Mouse (Mus musculus) cerebellum, adult 2 months (tissue): ENCODE data around the gene Aff3.

Source experiments
- CTCF ChIP-seq: fragments of 200-500 bp; IDR thresholded peaks from 2 replicates; pipeline ENCODE4 v1.5.1; 2011; ENCODE audit warnings: low read depth, mild to moderate bottlenecking, control low read depth, low read length, moderate library complexity, borderline replicate concordance; ENCODE audit not compliant: insufficient read depth
- POLR2A ChIP-seq: fragments of 200-500 bp; IDR thresholded peaks from 2 replicates; pipeline ENCODE4 v1.6.1; 2011; ENCODE audit warnings: low read length, control low read depth, borderline replicate concordance; ENCODE audit not compliant: insufficient read depth

GRCm38 (mm10) chr1:38483191-38483590, 181.6 kb downstream of the Aff3 start:
- TF ChIP-seq CTCF = no peak
- no peak for TF ChIP-seq POLR2A
